Mouse (Mus musculus) MEL (cell line): ENCODE results near the gene Psmd11.

Source experiments
- CTCF ChIP-seq, 3 experiments: IDR thresholded peaks in 2 of 3; conservative IDR thresholded peaks in 1 of 3; 2 replicates each; pipeline ENCODE4 v1.5.1; 2011 to 2012; ENCODE audit warnings: low read length in 3 of 3, low read depth in 2 of 3, mild to moderate bottlenecking in 2 of 3, improper control_type of control experiment in 1 of 3, inconsistent platforms in 1 of 3, mixed read lengths in 1 of 3, moderate library complexity in 1 of 3; ENCODE audit not compliant: control insufficient read depth in 1 of 3, insufficient read depth in 1 of 3, poor library complexity in 1 of 3, severe bottlenecking in 1 of 3
- ETS1 ChIP-seq: IDR thresholded peaks from 2 replicates; pipeline ENCODE4 v1.6.1; 2012; ENCODE audit warnings: low read depth, mild to moderate bottlenecking, inconsistent platforms, low read length, improper control_type of control experiment, moderate library complexity
- GABPA ChIP-seq: IDR thresholded peaks from 2 replicates; pipeline ENCODE4 v1.6.1; 2012; ENCODE audit warnings: low read depth, mild to moderate bottlenecking, inconsistent platforms, low read length, improper control_type of control experiment, moderate library complexity
- GATA1 ChIP-seq: IDR thresholded peaks from 2 replicates; pipeline ENCODE4 v1.6.1; 2011; ENCODE audit warnings: low read depth, low read length, improper control_type of control experiment
- KAT2A ChIP-seq: conservative IDR thresholded peaks from 2 replicates; pipeline ENCODE4 v1.6.1; 2012; ENCODE audit warnings: low read depth, low read length, improper control_type of control experiment, inconsistent platforms
- NELFE ChIP-seq: IDR thresholded peaks from 2 replicates; pipeline ENCODE4 v1.6.1; 2011; ENCODE audit warnings: low read depth, low read length, improper control_type of control experiment
- NRF1 ChIP-seq: IDR thresholded peaks from 2 replicates; pipeline ENCODE4 v1.6.1; 2014; ENCODE audit warnings: low read depth, mild to moderate bottlenecking, inconsistent platforms, low read length, improper control_type of control experiment, moderate library complexity; ENCODE audit not compliant: poor library complexity, insufficient read depth, severe bottlenecking
- POLR2A ChIP-seq, 2 experiments: IDR thresholded peaks; 2 replicates each; pipeline ENCODE4 v1.6.1; 2011 to 2012; ENCODE audit warnings: low read length in 2 of 2, mild to moderate bottlenecking in 2 of 2, control low read depth in 1 of 2, improper control_type of control experiment in 1 of 2, low read depth in 1 of 2, moderate library complexity in 1 of 2; ENCODE audit not compliant: control insufficient read depth in 1 of 2, insufficient read depth in 1 of 2, poor library complexity in 1 of 2
- POLR2AphosphoS2 ChIP-seq: IDR thresholded peaks from 2 replicates; pipeline ENCODE4 v1.6.1; 2011; ENCODE audit warnings: low read length, improper control_type of control experiment
- POLR2AphosphoS5 ChIP-seq: IDR thresholded peaks from 2 replicates; pipeline ENCODE4 v1.6.1; 2012; ENCODE audit warnings: low read depth, borderline replicate concordance, mild to moderate bottlenecking, inconsistent platforms, low read length, moderate library complexity, mixed read lengths
- RAD21 ChIP-seq: IDR thresholded peaks from 2 replicates; pipeline ENCODE4 v1.6.1; 2011; ENCODE audit warnings: mild to moderate bottlenecking, low read depth, low read length, improper control_type of control experiment
- UBTF ChIP-seq: IDR thresholded peaks from 2 replicates; pipeline ENCODE4 v1.6.1; 2012; ENCODE audit warnings: low read depth, mild to moderate bottlenecking, inconsistent platforms, low read length, improper control_type of control experiment, moderate library complexity, borderline replicate concordance; ENCODE audit not compliant: insufficient read depth
- ZKSCAN1 ChIP-seq: IDR thresholded peaks from 2 replicates; pipeline ENCODE4 v1.6.1; 2012; ENCODE audit warnings: low read depth, mild to moderate bottlenecking, inconsistent platforms, low read length, improper control_type of control experiment, moderate library complexity
- ZMIZ1 ChIP-seq: IDR thresholded peaks from 2 replicates; pipeline ENCODE4 v1.6.1; 2012; ENCODE audit warnings: low read depth, mild to moderate bottlenecking, inconsistent platforms, low read length, improper control_type of control experiment, moderate library complexity

DNA sequence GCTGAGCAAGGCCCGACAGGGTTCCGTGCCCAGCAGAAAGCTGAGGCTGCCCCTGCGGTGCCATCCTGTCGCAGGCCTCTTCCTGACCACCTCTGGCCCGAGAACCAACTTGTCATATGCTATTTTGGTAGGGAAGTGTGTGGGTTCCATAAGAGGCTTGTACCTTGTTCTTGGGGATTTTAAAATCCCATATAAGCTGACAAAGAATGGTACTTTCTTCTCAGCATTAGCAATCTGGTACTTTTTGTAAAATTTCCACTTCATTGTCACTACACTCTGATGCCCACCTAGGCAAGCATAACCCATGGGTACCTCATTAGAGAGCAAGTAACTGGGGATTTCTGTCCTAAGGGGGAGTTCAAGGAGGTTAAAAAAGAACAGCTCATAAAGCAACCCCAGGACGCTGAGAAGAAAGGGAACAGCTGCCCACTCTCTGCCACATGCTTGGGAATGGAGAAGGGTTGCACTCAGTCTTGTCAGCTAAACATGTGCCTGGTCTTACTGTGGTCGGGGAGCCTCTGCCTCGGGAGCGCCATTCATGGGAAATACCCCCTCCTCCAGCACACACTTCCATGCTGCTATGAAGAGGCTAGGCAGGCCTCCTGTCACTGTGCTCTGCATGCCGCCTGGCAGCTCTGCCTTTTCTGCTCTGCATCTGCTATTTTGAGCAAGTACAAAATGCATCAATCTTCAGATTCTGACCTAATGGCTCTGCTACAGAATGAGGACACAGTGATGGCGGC lies 70.1 kb downstream of the Psmd11 start:
- no peak for TF ChIP-seq POLR2A (IDR thresholded peaks at IDR 0.05; ENCODE audit: control insufficient read depth in 1 of 2, insufficient read depth in 1 of 2, low read depth in 1 of 2, low read length in 2 of 2, poor library complexity in 1 of 2)
- no peak for TF ChIP-seq UBTF
- TF ChIP-seq POLR2AphosphoS2: no peak
- no peak for TF ChIP-seq NELFE
- TF ChIP-seq ETS1: no peak
- TF ChIP-seq GATA1: no peak
- no peak for TF ChIP-seq CTCF (IDR thresholded peaks at IDR 0.05 in 2 of 3, conservative IDR thresholded peaks at IDR 0.05 in 1 of 3; ENCODE audit: control insufficient read depth in 1 of 3, insufficient read depth in 1 of 3, low read depth in 2 of 3, low read length in 3 of 3, poor library complexity in 1 of 3, severe bottlenecking in 1 of 3)
- no peak for TF ChIP-seq NRF1
- TF ChIP-seq ZMIZ1: no peak
- TF ChIP-seq POLR2AphosphoS5: no peak
- TF ChIP-seq RAD21: no peak
- no peak for TF ChIP-seq ZKSCAN1
- no peak for TF ChIP-seq KAT2A
- TF ChIP-seq GABPA: no peak
